Mouse (Mus musculus) ES-CJ7 (cell line): ENCODE results near the gene Cbln4.

ENCODE experiments used
- DNase-seq: peaks from one replicate; pipeline ENCODE4 v3.0.0; 2011; ENCODE audit warnings: low read depth, low spot score

The Cbln4 gene

GRCm38 (mm10) chr2:172043235-172043610, at the start of gene Cbln4:
Gene Cbln4 (minus strand): TSS chr2:172043466.
- DNase-seq: no peak

- DNase-seq: no peak
Measured at GRCm38 (mm10) chr2:172078596-172078995, 35.3 kb upstream of the Cbln4 start.

DNA sequence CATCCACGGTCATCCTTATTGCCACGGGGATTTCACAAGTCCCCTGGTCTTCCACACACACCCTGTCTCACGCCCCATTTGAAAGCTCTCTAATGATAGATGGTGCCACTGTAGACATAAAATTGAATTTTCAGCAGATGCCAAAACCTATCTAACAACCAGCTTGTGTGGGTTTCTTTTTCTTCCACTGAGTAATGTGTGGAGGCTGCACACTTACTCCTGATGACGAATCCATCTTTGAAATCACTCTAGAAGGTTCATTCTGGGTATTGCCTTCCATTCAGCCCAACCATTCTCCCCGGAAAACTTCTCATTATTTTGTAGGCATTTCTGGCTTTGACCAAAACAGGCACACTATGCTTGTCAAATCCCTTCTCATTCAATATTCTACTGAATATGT, 33.0 kb upstream of the Cbln4 start:
- no peak for DNase-seq

DNA sequence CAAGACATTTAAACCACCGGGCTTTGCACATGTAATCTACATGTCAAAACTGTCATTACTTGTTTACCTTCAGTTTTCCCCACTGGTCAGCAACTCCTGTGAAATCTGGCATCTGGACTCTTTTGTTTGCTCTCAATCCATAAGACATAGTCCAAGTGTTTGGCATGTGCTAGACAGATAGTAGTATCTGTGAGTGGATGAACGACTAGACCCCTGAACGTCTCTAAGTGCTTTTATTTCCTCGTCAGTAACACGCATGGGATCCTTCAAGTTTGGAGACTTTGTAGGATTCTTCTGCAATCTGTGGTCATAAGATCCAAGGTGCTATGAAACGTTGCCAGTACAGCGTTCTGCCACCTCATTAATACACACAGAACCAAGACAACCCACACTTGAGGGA, 19.6 kb upstream of the Cbln4 start:
- DNase-seq: no peak

DNA sequence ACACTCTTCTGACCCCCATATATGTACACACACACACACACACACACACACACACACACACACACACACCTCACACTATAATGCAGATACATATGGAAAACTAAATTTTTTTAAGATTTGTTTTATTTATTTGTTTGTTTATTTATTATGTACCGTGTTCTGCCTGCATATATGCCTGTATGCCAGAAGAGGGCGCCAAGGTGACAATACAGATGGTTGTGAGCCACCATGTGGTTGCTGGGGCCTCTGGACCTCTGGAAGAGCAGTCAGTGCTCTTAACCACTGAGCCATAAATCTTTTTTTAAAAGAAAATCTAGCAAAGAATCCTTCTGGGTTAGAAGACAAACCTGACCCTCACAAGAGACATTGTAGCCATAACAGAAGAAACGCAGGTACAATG, 16.5 kb upstream of the Cbln4 start:
- peak; percentile 51 for DNase-seq

- peak; percentile 50 for DNase-seq
Measured at GRCm38 (mm10) chr2:172058936-172059665, 15.8 kb upstream of the Cbln4 start.

DNA sequence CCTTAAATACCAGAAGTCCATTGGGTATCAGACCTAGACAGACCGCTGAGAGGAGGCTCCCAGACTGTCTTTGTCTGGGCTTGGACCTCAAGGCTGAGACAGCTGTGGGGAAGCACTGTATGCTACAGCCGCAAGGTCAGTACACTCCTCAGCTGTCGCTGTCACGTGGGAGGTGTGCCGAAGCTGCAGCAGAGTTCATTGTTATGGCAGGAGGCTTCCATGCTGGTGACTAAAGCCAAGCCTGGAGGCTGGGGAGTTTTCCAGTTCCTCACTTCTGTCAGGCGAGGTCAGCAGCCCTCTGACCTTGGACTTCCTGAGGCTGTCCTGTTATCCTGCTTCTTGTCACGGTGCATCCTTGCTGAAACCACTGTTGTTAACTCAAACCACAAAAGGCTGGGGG, 2.7 kb upstream of the Cbln4 start:
- DNase-seq: no peak

GRCm38 (mm10) chr2:172042607-172043234, 545 bp downstream of the Cbln4 start:
- DNase-seq: no peak

DNA sequence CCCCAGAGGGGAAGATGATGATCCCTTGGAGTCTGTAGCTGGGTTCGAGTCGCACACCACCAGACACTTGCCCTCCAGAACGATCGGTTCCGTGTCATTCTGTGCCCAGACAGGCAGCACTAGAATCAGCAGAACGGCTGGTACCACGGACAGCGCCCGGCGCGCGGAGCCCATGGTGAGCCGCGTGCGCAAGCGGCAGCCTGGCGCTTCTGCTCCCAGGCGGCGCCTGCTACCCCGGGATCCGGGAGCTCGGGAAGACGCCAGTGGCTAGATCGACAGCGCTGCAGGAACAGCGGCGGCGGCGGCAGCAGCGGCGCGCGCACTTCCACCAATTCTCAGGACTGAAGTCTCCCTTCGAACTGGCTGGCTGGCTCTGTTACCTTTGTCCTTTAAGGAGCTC, 1.1 kb downstream of the Cbln4 start:
- peak; percentile 82 for DNase-seq

GRCm38 (mm10) chr2:172040859-172041258, 2.4 kb downstream of the Cbln4 start:
- no peak for DNase-seq

DNA sequence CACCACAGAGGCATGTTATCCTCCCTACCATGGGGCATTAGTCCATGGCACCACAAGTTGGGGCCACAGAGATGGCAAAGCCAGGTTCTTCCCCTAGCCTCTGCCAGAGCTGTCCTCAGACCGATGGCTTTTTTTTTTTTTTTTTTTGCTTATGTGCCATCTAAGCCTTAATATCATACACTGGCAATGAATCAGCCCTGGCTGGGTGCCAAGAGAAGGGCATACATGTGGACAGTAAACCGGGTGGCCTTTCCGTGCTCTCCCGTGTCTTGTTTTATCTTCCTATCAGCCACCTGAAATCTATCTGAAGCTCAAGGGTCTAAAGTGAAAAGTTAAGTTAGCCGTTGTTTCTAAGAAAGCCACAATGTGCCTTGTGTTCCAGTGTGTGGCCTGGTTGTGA, 3.7 kb downstream of the Cbln4 start:
- DNase-seq: no peak

DNA sequence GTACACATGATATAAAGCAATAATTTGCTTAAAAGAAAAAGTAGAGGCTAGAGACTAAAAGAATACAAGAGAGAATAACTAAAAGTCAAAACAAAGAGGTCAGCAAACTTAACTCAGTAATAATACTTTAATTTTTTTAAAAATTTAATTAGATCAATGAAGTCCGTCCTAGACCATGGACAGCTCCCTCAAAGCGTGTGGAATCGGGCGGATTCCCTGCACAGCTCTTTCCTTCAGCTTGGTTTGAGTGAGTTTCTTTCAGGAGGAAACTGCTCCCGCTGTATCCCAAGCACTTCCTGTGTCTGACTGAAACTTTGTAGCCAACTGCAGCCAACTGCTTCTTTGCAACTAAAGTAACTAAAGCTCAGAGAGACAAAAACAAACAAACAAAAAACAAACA, 9.0 kb downstream of the Cbln4 start:
- DNase-seq: no peak

DNA sequence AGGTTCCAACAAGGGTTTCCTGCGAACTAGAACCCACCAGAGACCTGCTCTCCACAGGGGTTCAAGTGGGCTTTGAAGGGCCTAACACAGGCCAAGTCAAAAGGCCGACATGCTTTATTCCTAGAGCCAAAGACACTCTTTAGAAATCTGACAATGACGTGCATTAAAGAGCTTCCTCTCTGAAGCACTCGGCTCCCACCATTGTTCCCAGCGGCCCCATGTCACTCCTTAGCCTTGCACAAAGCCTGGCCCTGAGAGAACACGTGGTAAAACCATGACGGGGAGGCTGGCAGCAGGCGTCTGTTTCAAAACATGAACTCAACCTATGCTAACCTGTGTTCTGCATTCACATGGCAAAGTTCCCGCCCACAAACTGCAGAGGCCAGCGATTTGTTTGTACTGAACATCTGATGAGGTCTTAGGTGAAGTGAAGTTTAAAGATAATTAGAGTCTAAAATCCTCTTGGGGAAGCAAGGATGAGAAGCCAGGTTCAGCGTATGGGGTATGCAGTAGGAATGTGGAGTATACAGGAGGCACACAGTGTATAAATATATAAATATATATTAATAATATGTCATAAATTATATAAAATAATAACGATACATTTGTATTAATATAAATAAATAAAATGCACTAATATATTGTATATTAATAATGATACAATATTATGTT, 17.7 kb downstream of the Cbln4 start:
- DNase-seq: no peak

- DNase-seq: peak; percentile 56
Measured at GRCm38 (mm10) chr2:172006726-172007125, 36.5 kb downstream of the Cbln4 start.

DNA sequence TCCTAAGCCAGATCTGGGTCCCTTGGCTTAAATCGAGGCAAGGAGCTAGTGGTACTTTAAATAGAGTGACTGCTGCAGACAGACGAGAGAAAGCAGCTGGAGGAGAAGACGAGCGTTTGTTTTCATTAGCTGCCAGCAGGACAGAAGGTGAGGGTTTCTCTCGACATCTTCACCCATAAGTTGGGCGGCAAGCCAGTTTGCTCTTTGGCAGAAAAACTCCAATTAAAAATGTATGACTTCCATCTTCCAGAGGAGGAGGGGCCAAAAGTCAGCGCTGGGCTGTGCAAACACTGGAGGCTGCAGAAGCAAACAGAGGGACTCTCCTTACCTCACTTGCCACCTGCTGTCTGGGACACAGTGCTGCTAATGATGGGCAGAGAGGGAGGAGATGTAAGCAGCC, 37.3 kb downstream of the Cbln4 start:
- DNase-seq: no peak

DNA sequence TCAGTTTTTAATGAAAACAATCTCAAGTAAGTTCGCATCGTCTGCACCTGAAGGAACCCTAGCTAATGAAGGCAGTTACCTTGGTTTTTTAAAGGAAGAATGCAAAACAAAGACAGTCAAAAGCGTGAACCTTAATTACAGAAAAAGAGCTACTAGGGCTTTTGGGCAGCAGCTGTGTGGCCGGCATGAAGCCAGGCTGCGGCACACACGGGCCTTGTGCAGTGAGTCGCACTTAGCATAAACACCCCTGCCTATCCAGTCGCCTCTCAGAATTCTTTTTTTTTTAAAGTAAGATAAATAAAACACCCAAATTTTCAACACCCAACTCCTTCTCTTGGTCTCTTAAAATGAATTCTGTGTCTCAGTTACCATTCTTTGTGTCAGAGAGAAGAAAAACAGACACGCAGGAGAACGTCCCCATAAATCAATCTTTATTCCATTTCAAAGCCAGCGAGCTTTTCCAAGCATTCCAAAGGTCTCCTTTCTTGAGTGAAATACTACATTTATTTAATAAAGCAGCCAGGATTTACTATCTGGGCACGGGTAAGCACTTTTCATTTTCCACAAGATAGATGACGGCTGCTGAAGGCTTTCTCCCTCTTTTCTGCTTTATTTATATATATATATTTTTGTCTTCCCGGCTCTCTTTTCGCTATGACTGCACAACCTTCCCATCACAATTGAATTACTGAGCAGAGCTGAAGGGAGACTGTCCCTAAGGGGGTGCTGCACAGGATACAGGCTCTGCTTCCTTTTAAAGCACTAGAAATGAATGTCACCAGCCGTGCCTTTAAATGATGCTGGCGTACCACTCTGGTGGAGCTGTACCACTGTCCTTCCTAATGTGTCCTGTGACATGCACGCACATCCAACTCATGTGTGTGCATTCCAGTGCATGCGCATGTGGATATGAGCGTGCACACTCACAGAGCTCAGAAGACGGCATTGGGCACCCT, 39.0 kb downstream of the Cbln4 start:
- DNase-seq: no peak

- no peak for DNase-seq
Measured at GRCm38 (mm10) chr2:171996979-171997686, 46.1 kb downstream of the Cbln4 start.

DNA sequence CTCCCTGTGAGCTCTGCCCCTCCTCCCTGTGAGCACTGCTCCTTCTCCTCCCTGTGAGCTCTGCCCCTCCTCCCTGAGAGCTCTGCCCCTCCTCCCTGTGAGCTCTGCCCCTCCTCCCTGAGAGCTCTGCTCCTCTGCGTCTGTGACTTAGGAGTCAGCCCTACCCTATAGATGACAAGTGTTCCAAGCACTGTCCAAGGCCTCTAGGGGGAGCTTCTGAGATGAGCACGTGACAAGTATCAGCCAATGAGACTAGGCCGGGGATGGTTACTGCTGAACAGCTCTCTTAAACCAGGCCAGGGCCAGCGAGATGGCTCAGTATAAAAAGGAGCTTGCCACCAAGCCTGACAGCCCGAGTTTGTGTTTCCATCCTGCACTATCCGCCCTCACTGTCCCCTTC, 48.4 kb downstream of the Cbln4 start:
- DNase-seq: peak; percentile 97

DNA sequence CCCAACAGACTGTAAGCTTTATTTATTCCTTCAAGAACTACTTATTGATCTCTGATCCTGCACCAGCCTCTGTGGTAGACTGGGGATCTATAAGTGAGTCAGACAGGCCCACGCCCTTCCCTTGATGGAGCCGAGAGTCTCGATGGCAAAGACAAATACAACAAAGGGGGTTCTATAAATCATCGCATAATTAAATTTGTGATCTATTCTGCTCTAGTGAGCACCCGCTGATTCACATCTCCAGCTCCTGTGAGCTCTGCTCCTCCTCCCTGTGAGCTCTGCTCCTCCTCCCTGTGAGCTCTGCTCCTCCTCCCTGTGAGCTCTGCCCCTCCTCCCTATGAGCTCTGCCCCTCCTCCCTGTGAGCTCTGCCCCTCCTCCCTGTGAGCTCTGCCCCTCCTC, 49.0 kb downstream of the Cbln4 start:
- DNase-seq: peak; percentile 23

- DNase-seq: peak; percentile 49
Measured at GRCm38 (mm10) chr2:171986686-171987085, 56.6 kb downstream of the Cbln4 start.
